Mouse (Mus musculus) ES-E14 (cell line): ENCODE measurements at regions not wholly inside any gene's neighbourhood (a gene's known extent, or its start where the extent isn't known, plus 50 kb on each side); places are given as distances from the start of the nearest gene placed in this dataset.

Source experiments
- DNase-seq: peaks from one replicate; pipeline ENCODE4 v3.0.0-alpha.2; 2013; ENCODE audit warnings: low read depth, low spot score
- H3K27ac ChIP-seq: 2 replicates; pipeline ENCODE4 v1.5.1; 2012; ENCODE audit warnings: low read depth, mild to moderate bottlenecking, low read length, moderate library complexity, mixed read lengths; ENCODE audit not compliant: poor library complexity, insufficient read depth, severe bottlenecking
- H3K36me3 ChIP-seq: 2 replicates; pipeline ENCODE4 v1.6.1; 2012; ENCODE audit warnings: mild to moderate bottlenecking, low read length, moderate library complexity, mixed read lengths; ENCODE audit not compliant: control insufficient read depth, poor library complexity, insufficient read depth, severe bottlenecking
- H3K4me1 ChIP-seq, 2 experiments: fragments of 150-350 bp in 1 of 2; sonication (generic) in 1 of 2; 2 replicates each; pipeline ENCODE4 v1.6.1; 2012; ENCODE audit warnings: low read length in 2 of 2, mild to moderate bottlenecking in 1 of 2, mixed read lengths in 1 of 2; ENCODE audit not compliant: control insufficient read depth in 2 of 2, insufficient read depth in 2 of 2, poor library complexity in 1 of 2
- H3K4me3 ChIP-seq, 2 experiments: fragments of 150-350 bp in 1 of 2; sonication (generic) in 1 of 2; 2 replicates each; pipeline ENCODE4 v1.5.1; 2012; ENCODE audit warnings: low read length in 2 of 2, low read depth in 1 of 2, mild to moderate bottlenecking in 1 of 2, mixed read lengths in 1 of 2; ENCODE audit not compliant: insufficient read depth in 1 of 2, poor library complexity in 1 of 2, severe bottlenecking in 1 of 2
- H3K9ac ChIP-seq: 2 replicates; pipeline ENCODE4 v1.6.1; 2012; ENCODE audit warnings: low read depth, mild to moderate bottlenecking, low read length, mixed read lengths; ENCODE audit not compliant: poor library complexity, insufficient read depth, severe bottlenecking
- H3K9me3 ChIP-seq: fragments of 150-350 bp; sonication (generic); 2 replicates; pipeline ENCODE4 v1.6.1; 2012; ENCODE audit warnings: low read depth, mild to moderate bottlenecking, low read length; ENCODE audit not compliant: control insufficient read depth, insufficient read depth
- CHD2 ChIP-seq: IDR thresholded peaks from 2 replicates; pipeline ENCODE4 v1.6.1; 2014; ENCODE audit warnings: mild to moderate bottlenecking, low read depth, low read length, inconsistent platforms
- HCFC1 ChIP-seq: IDR thresholded peaks from 2 replicates; pipeline ENCODE4 v1.6.1; 2012; ENCODE audit warnings: low read length, inconsistent platforms, borderline replicate concordance; ENCODE audit not compliant: insufficient read depth
- MAFK ChIP-seq: IDR thresholded peaks from 2 replicates; pipeline ENCODE4 v1.6.1; 2014; ENCODE audit warnings: mild to moderate bottlenecking, low read depth, low read length, inconsistent platforms; ENCODE audit not compliant: insufficient read depth
- ZC3H11A ChIP-seq: IDR thresholded peaks from 2 replicates; pipeline ENCODE4 v1.6.1; 2012; ENCODE audit warnings: low read depth, mild to moderate bottlenecking, inconsistent platforms, low read length, borderline replicate concordance
- ZNF384 ChIP-seq: IDR thresholded peaks from 2 replicates; pipeline ENCODE4 v1.6.1; 2012; ENCODE audit warnings: low read depth, low read length, inconsistent platforms
- in situ Hi-C, 2 experiments: fragments of 600-800 bp; cut with MboI; formaldehyde crosslinking; loops; one replicate each; pipeline ENCODE4 v1.15.1; 2025; ENCODE audit warnings: low sequenced_read_pairs in 2 of 2, inconsistent platforms in 1 of 2; ENCODE audit not compliant: unreplicated experiment in 2 of 2

DNA sequence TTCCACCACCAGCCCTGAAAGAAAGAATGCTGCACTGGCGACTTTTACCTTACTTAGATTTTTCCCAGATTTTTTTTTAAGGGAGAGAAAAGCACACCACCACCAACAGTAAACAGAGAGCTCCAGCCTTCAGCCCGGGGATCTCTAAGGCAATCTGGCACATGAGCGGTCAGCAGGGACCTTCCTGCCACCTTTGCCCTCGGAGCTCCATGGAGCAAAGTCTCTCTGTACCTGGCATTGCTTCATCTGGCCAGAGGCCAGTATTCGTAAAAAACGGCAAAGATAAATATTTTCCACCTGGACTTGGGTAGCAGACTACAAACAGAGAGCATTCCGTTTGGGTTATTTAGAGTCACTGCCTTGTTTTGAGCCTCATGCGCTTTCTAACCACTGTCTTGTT is 58.4 kb upstream of the Dio3 start:
- H3K9ac ChIP-seq = no peak overlapping the region
- H3K9me3 ChIP-seq = no peaks in the 10 kb centered on the region
- H3K27ac ChIP-seq = no peak overlapping the region
- in situ Hi-C loops = no loop called here
- TF ChIP-seq CHD2 (no peak), MAFK (no peak), ZNF384 (no peak), HCFC1 (no peak), ZC3H11A (no peak)
- no peak overlapping the region for H3K4me3 ChIP-seq
- DNase-seq = no peak
- no peaks in the 10 kb centered on the region for H3K4me1 ChIP-seq
- no peaks in the 10 kb centered on the region for H3K36me3 ChIP-seq

DNA sequence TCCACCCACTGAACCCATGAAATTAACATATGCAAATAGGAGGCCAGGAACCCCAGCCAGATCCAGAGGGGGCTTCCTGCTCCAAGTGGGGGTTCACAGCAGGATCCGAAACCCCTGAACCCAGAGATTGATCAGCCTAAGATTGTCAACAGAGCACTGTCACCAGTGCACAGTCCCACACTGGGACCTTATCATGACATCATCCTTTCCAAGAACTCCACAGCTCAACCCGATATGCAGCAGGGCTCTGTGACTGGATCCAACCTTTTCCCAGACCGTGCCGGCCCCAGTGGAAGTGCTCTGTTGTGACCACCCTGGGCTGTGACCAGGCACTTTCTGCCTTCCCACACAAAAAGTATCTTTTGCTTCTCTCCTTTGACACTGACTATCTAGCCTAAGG is 57.7 kb upstream of the Dio3 start:
- DNase-seq = no peak
- in situ Hi-C loops = no loop called here
- TF ChIP-seq HCFC1 (no peak), MAFK (no peak), ZNF384 (no peak), ZC3H11A (no peak), CHD2 (no peak)

DNA sequence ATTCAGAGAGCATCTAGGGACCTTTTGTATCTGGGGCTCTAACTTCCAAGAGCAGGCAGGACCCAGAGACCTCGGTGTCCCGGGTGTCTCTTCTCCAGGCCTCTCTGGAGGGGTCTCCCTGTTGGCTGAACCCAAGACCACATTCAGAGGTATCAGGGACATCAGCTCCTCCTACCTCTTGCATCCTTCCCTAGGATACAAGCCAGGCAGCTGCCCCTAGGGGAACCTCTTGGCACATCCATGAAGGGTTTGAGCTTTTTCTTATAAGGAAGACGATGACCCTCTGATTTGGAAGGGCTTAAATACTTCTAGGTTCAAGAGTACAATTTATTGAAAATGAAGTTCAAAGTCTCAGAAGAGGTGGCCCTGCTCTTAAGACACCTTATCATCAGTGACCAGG is 57.2 kb upstream of the Dio3 start:
- no peak for DNase-seq
- TF ChIP-seq HCFC1 (no peak), CHD2 (no peak), ZC3H11A (no peak), ZNF384 (no peak), MAFK (no peak)
- in situ Hi-C loops = no loop called here
- Histone ChIP-seq H3K27ac (no peak overlapping the region), H3K36me3 (no peaks in the 10 kb centered on the region), H3K4me1 (no peaks in the 10 kb centered on the region), H3K9ac (no peak overlapping the region), H3K4me3 (no peak overlapping the region), H3K9me3 (no peaks in the 10 kb centered on the region)

More for the DNA sequence above, 57.7 kb upstream of the Dio3 start:
- no peak overlapping the region for H3K27ac ChIP-seq
- no peaks in the 10 kb centered on the region for H3K9me3 ChIP-seq
- H3K36me3 ChIP-seq = no peaks in the 10 kb centered on the region
- no peak overlapping the region for H3K4me3 ChIP-seq
- H3K4me1 ChIP-seq = no peaks in the 10 kb centered on the region
- H3K9ac ChIP-seq = no peak overlapping the region

DNA sequence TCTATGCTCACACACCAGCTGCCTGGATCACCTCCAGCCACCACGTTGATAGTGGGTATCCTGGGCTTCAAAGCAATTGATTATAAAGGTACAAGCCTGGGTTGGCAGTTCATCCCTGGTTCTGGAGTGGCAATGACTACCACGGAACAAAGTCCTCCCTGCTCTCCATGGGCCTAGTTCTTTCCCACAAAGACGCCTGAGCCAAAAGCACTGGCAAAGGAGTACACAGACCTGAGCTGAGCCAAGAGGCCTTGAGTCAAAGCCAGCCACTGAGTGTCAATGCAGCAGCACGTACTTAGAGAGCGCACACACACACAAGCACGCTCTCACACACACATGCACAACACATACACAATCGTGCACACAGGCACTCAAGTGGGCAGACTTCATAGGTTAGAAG is 54.6 kb upstream of the Dio3 start:
- Histone ChIP-seq H3K4me3 (no peak overlapping the region), H3K4me1 (no peaks in the 10 kb centered on the region), H3K9me3 (no peaks in the 10 kb centered on the region), H3K36me3 (no peaks in the 10 kb centered on the region), H3K27ac (no peak overlapping the region), H3K9ac (no peak overlapping the region)
- in situ Hi-C loops = no loop called here
- no peak for TF ChIP-seq ZNF384
- no peak for TF ChIP-seq ZC3H11A
- TF ChIP-seq HCFC1 = no peak
- TF ChIP-seq CHD2 = no peak
- no peak for TF ChIP-seq MAFK
- DNase-seq = no peak

DNA sequence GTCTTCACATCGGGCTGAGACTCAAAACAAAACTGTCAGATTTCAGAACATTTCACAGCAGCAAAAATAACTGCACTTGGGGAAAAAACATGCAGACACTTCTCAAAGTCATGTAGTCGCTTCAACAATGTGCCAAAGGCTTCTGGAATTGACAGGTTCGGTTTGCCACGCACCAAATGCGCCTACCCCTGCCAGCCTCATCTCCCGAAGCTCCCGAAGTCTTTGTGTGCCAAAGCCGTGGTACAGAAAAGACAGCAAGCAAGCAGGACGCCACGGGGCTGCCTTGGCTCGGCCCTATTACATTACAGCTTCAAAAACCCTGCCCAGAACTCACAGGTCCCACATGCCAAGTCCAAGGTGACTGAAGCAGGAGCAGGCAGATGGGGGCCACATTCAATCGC is 50.9 kb upstream of the Dio3 start:
- no peak overlapping the region for H3K27ac ChIP-seq
- no peak for DNase-seq
- H3K4me1 ChIP-seq = no peaks in the 10 kb centered on the region
- no peaks in the 10 kb centered on the region for H3K36me3 ChIP-seq
- H3K9me3 ChIP-seq = no peaks in the 10 kb centered on the region
- in situ Hi-C loops = no loop called here
- TF ChIP-seq ZC3H11A (no peak), MAFK (no peak), CHD2 (no peak)
- H3K9ac ChIP-seq = no peak overlapping the region
- no peak overlapping the region for H3K4me3 ChIP-seq
